12 mouse cellular contexts compared by ENCODE assay signal in the genomic region with DNA sequence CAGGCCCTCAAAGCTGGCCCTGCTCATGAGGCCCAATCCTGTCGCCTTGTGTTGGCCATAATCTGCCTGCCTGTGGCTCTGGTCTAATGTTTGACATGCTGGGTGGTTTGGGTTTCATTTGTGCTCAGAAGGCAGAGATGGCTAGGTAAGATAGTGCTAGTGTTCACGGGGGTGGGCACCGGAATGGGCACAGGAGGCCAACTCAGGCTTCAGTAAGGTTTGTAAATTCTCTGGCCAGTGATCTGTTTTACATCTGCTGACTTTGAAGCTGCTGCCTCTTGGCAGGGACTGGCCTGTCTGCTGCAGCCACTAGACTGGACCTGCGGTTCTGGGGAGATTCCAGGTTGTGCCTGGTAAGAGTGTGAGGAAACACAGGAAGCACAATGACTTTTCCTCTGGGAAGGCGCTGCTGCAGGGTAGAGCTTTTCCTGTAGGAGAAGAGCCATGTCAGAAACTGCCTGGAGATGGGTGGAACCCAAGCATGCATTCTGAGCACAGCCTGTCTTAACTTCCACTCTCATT.
"Had no signal": no experiment of that assay in that cellular context is flagged by ENCODE, and none has a peak within 500 bp of the region (broad histone marks: within the 10 kb centered on the region; RNA-seq: fewer than 3 reads in every experiment).

No protein-coding gene starts in this region.

- DNase-seq: gastrocnemius, adult 2 months; gastrocnemius, postnatal 10 days; gastrocnemius, postnatal 25 days; heart, adult 2 months; heart, postnatal 10 days; heart, postnatal 4 days; kidney, adult 18-20 months; kidney, adult 8-10 months; kidney, postnatal 10 days; kidney, postnatal 4 days; liver; liver, embryonic 13.5 days had no signal
